Mouse (Mus musculus) ES-Bruce4 (cell line): ENCODE data around the gene Aunip. TPM values are rescaled to one million over a fixed set of nuclear protein-coding genes. Genes with fewer than 3 reads are reported as not detected.

Experiments used
- H3K27ac ChIP-seq: 2 replicates; pipeline ENCODE4 v1.5.1; 2012; ENCODE audit warnings: low read length, inconsistent platforms; ENCODE audit not compliant: insufficient read depth
- H3K27me3 ChIP-seq: 2 replicates; pipeline ENCODE4 v1.6.1; 2012; ENCODE audit warnings: mild to moderate bottlenecking, low read length, inconsistent platforms; ENCODE audit not compliant: control insufficient read depth, poor library complexity, insufficient read depth, severe bottlenecking
- H3K36me3 ChIP-seq: 2 replicates; pipeline ENCODE4 v1.6.1; 2012; ENCODE audit warnings: inconsistent platforms, mild to moderate bottlenecking, low read length, moderate library complexity; ENCODE audit not compliant: control insufficient read depth, poor library complexity, insufficient read depth, severe bottlenecking
- H3K4me1 ChIP-seq: one replicate; pipeline ENCODE4 v1.8.1; 2011; ENCODE audit warnings: low read length; ENCODE audit not compliant: control insufficient read depth, insufficient read depth
- H3K4me3 ChIP-seq: 2 replicates; pipeline ENCODE4 v1.5.1; 2011; ENCODE audit warnings: low read depth, mild to moderate bottlenecking, low read length
- H3K9ac ChIP-seq: 2 replicates; pipeline ENCODE4 v1.6.1; 2012; ENCODE audit warnings: low read depth, mild to moderate bottlenecking, inconsistent platforms; ENCODE audit not compliant: poor library complexity, severe bottlenecking
- H3K9me3 ChIP-seq: replicated peaks from 2 replicates; pipeline ENCODE4 v1.6.1; 2012; ENCODE audit warnings: mild to moderate bottlenecking, low read length, inconsistent platforms; ENCODE audit not compliant: control insufficient read depth, poor library complexity, insufficient read depth, severe bottlenecking
- CTCF ChIP-seq: IDR thresholded peaks from one replicate; pipeline ENCODE4 v1.8.1; 2011; ENCODE audit warnings: low read depth, low read length
- EP300 ChIP-seq: IDR thresholded peaks from 2 replicates; pipeline ENCODE4 v1.6.1; 2011; ENCODE audit warnings: low read depth, low read length; ENCODE audit not compliant: insufficient read depth
- POLR2A ChIP-seq: IDR thresholded peaks from one replicate; pipeline ENCODE4 v1.8.1; 2011; ENCODE audit warnings: low read length; ENCODE audit not compliant: insufficient read depth
- polyA plus RNA-seq: library from polyadenylated mRNA; stranded (reverse); fragments of >200 nt; gene quantifications from 2 replicates; pipeline ENCODE4 v1.2.4, GENCODE M21; 2011; ENCODE audit warnings: low read depth; ENCODE audit not compliant: missing spikeins, insufficient read depth, insufficient read length

Aunip gene
- polyA plus RNA-seq, 1 experiment, result 38.3 TPM

DNA sequence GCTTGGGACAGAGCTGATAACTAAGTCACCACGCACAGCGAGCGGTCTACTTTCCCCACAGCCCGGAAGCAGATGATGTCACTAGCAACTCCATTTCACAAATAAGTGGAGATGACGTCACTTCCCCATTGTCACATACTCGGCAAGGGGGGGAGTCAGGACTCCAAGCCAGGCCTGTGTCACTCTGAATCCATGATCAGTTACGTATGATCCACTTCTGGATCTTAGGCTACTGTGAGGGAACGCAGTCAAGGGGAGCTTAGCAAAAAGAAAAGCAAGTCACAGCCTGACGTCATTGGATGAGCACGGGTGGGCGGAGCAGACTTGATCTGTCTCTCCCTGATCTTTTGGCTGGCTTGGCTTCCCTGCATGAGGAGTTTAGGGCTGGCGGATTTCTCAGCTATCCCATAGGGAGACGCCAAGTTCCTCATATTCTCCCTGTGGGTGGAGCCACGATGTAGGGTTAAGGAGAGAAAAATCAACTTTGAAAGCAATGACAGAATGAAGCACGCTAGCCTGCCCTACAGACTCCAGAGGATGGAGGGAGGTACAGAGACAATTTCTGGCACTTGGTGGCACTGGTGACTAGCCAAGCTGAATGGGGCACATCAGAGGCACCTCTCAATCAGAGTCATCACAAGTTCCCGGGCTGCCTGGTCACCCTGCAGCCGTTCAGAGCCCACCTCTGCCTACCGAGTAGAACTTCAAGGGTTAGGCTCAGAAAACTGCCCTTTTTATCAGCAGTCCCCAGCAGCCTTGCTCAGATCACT, 37.6 kb downstream of the Aunip start:
- no peaks in the 10 kb centered on the region for H3K36me3 ChIP-seq
- peaks cover 2% of the 10 kb centered on the region for H3K4me1 ChIP-seq
- no peak overlapping the region for H3K27ac ChIP-seq
- peaks cover 3% of the 10 kb centered on the region; the same call in 1 of the 2 replicates for H3K9me3 ChIP-seq
- H3K4me3 ChIP-seq, result no peak overlapping the region
- H3K27me3 ChIP-seq, result peaks cover 1% of the 10 kb centered on the region; the same call in 1 of the 2 replicates
- TF ChIP-seq CTCF (no peak), POLR2A (no peak), EP300 (no peak)
- H3K9ac ChIP-seq, result no peak overlapping the region

DNA sequence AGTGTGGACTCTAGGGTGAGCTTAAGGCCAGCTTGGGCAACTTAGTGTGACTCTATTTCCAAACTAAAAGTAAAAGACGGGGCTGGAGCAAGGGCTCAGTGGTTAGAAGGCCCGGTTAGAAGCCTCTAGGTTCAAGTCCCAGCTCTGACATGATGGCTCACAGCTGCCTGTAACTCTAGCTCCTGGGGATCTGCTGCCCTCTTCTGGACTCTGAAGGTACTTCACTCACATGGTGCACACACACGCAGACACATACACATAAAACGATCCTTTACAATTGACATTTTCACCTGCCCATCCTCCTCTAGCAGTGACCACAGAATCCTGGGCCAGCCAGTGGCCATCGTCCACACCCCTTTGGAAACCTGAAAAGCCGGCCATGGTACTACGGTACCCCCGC, 39.1 kb downstream of the Aunip start:
- TF ChIP-seq EP300 (no peak), CTCF (no peak), POLR2A (no peak)
- H3K4me1 ChIP-seq, result peaks cover 2% of the 10 kb centered on the region
- H3K9ac ChIP-seq, result no peak overlapping the region
- no peak overlapping the region for H3K27ac ChIP-seq
- H3K4me3 ChIP-seq, result no peak overlapping the region
- H3K36me3 ChIP-seq, result no peaks in the 10 kb centered on the region
- H3K9me3 ChIP-seq, result peaks cover 3% of the 10 kb centered on the region; the same call in 1 of the 2 replicates
- H3K27me3 ChIP-seq, result peaks cover 1% of the 10 kb centered on the region; the same call in 1 of the 2 replicates

DNA sequence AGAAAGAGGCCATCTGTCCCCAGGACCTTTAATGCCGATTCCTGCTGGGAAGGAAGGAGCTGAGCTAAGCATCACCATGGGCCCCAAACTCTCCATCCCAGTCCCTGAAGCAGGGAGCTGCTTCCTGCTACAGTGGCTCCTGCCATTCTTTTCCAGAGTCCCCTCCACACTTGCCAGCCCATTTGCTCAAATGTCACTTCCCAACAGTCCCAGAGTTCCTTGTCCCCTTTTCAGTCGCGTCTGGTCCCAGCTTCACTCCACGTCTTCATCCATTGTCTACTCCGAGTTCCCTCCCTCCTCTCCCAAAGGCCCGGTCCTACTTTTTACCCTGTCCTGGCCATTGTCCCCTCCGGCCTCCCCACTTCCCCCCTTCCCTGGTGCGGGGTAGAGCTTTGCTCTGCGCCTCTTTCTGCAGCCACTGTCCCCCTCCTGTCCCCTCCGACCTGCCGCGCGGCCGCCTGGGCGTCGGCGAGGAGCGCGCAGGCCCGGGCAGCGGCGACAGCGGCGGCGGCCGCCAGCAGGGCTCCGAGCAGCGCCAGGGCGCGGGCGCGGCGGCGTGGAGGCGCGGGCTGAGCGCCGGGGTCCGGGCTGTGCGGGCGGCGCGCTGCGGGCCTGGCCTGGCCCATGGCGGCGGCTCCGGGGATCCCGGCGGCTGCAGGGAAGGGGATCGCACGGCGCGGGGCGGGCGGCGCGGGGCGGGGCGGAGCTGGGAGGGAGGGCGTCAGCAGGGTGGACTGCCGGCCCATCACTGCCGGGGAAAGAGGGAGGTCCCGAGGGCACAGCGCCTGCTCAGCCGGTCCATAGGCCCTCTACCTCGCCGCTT, 40.9 kb downstream of the Aunip start, which contains the start of gene Selenon:
Gene Selenon (minus strand): TSS at position 673 of the 823 bp plus-strand sequence.
- H3K4me1 ChIP-seq, result peaks cover 2% of the 10 kb centered on the region
- TF ChIP-seq CTCF (no peak), POLR2A (no peak), EP300 (no peak)
- peaks cover 1% of the 10 kb centered on the region; the same call in 1 of the 2 replicates for H3K27me3 ChIP-seq
- no peak within 1 kb of the TSS for H3K27ac ChIP-seq
- H3K36me3 ChIP-seq, result no peaks in the 10 kb centered on the region
- H3K4me3 ChIP-seq, result peak within 1 kb of the TSS; percentile 84
- H3K9me3 ChIP-seq, result peaks cover 3% of the 10 kb centered on the region; the same call in 1 of the 2 replicates
- peak within 1 kb of the TSS; percentile 90 for H3K9ac ChIP-seq

DNA sequence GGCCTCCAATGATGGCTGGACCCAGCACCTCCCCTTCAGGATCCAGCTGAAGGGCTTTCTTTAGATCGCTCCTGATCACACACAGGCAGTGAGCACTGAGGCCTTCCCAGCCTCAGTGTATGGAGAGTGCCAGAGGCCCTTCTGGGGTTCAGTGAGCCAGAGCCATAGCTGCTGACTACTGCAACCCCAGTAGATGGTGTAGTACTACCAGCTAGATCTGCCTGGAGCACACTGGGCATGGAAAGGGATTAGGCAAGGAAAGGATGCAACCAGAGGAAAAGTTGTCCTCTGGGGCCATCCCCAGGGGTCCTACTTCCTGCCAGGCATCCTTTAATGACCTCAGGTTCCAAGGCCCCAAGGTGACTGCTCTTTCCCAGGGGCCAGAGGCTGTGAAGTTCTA, 42.8 kb downstream of the Aunip start:
- TF ChIP-seq EP300, result no peak
- no peak for TF ChIP-seq CTCF
- no peak for TF ChIP-seq POLR2A

DNA sequence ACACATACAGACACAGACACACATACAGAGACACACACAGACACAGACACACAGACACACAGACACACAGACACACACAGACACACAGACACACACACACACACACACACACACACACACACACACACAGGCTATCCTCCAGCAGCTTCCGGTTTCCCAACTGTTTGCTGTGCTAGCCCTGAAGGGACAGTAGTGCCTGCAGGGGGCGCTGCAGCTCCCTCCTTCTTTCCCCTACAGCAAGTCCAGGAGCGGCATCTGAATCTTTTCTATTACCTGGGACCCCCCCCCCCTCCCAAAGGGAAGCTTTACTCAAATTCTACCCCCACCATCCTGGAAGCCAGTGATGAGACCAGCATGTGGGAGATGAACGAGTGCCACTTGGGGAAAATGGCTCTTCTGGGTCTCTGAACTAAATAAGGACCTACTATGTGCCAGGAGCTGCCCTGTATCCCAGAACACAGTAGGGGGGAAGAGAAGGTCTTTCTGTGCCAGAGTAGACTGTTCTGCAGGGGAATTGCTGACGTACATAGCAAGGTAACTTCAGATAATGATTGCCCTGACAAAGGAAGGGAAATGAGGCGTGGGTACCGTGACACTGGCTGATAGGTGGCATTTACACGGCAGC, 45.3 kb downstream of the Aunip start:
- Histone ChIP-seq H3K27ac (no peak overlapping the region), H3K27me3 (peaks cover 1% of the 10 kb centered on the region; the same call in 1 of the 2 replicates), H3K9ac (no peak overlapping the region), H3K36me3 (no peaks in the 10 kb centered on the region), H3K9me3 (no peaks in the 10 kb centered on the region), H3K4me3 (no peak overlapping the region), H3K4me1 (peaks cover 2% of the 10 kb centered on the region)
- TF ChIP-seq EP300 (no peak), CTCF (peak; percentile 71)

More for the DNA sequence above, 42.8 kb downstream of the Aunip start:
- Histone ChIP-seq H3K9ac (no peak overlapping the region), H3K36me3 (no peaks in the 10 kb centered on the region), H3K9me3 (peaks cover 3% of the 10 kb centered on the region; the same call in 1 of the 2 replicates), H3K4me3 (no peak overlapping the region), H3K27ac (no peak overlapping the region), H3K27me3 (peaks cover 1% of the 10 kb centered on the region; the same call in 1 of the 2 replicates), H3K4me1 (peaks cover 2% of the 10 kb centered on the region)
